Mouse (Mus musculus): ENCODE results near the gene Thap12.

- TF ChIP-seq CTCF (IDR thresholded peaks at IDR 0.05; ENCODE audit: low read depth) (peak; percentile 85), EP300 (IDR thresholded peaks at IDR 0.05; ENCODE audit: low read depth) (no peak)
Observed at GRCm38 (mm10) chr7:98743312-98743711, 40.4 kb downstream of the Thap12 start.
